Mouse (Mus musculus) heart, adult 2 months (tissue): Measurements from ENCODE around the gene Slc35b2. TPM values are rescaled to one million over a fixed set of nuclear protein-coding genes. Genes with fewer than 3 reads are reported as not detected.

Source experiments
- DNase-seq, 2 experiments: peaks; one replicate each; pipeline ENCODE4 v3.0.0; 2021
- H3K27ac ChIP-seq: fragments of 200-600 bp; 2 replicates; pipeline ENCODE4 v1.8.1; 2022
- H3K27me3 ChIP-seq: fragments of 200-500 bp; 2 replicates; pipeline ENCODE4 v1.6.1; 2012; ENCODE audit warnings: mild to moderate bottlenecking, low read length, inconsistent platforms, mixed read lengths; ENCODE audit not compliant: control insufficient read depth, insufficient read depth
- H3K36me3 ChIP-seq: fragments of 200-500 bp; 2 replicates; pipeline ENCODE4 v1.6.1; 2012; ENCODE audit warnings: low read length, inconsistent platforms; ENCODE audit not compliant: control insufficient read depth, insufficient read depth
- H3K4me1 ChIP-seq: fragments of 200-500 bp; 2 replicates; pipeline ENCODE4 v1.6.1; 2011; ENCODE audit warnings: low read length; ENCODE audit not compliant: control insufficient read depth, insufficient read depth
- H3K4me3 ChIP-seq: fragments of 200-600 bp; 2 replicates; pipeline ENCODE4 v1.8.1; 2022
- H3K79me2 ChIP-seq: fragments of 200-500 bp; replicated peaks from 2 replicates; pipeline ENCODE4 v1.6.1; 2012; ENCODE audit warnings: mild to moderate bottlenecking, inconsistent platforms, low read length, moderate library complexity, mixed read lengths; ENCODE audit not compliant: control insufficient read depth, insufficient read depth
- H3K9ac ChIP-seq: fragments of 200-500 bp; 2 replicates; pipeline ENCODE4 v1.6.1; 2012; ENCODE audit warnings: low read depth, mild to moderate bottlenecking, control low read depth, inconsistent platforms, low read length, mixed read lengths
- CTCF ChIP-seq: fragments of 200-600 bp; IDR thresholded peaks from 2 replicates; pipeline ENCODE4 v1.8.1; 2022; ENCODE audit warnings: antibody characterized with exemption, mild to moderate bottlenecking, moderate library complexity
- EP300 ChIP-seq: fragments of 200-500 bp; IDR thresholded peaks from 2 replicates; pipeline ENCODE4 v1.6.1; 2011; ENCODE audit warnings: low read depth, low read length, control low read depth; ENCODE audit not compliant: insufficient read depth
- POLR2A ChIP-seq: fragments of 200-500 bp; IDR thresholded peaks from 2 replicates; pipeline ENCODE4 v1.6.1; 2011; ENCODE audit warnings: mild to moderate bottlenecking, low read depth, low read length, control low read depth; ENCODE audit not compliant: insufficient read depth
- WGBS: fragments of 180-500 bp; shearing (Covaris S2); methylation state at CpG from one replicate; pipeline ENCODE4 v1.1.7; 2018; 5-methylcytosine and 5-hydroxymethylcytosine counted together
- intact Hi-C: fragments of 180-260 bp; cut with DNase I; formaldehyde crosslinking; loops from one replicate; pipeline ENCODE4 v1.15.1; 2025
- polyA plus RNA-seq: library from polyadenylated mRNA; depleted of rRNA; stranded (reverse); fragments of >200 nt; gene quantifications from 2 replicates; pipeline ENCODE4 v1.2.3, GENCODE M21; 2012; rRNA removed
- total RNA-seq, 2 experiments: library from RNA; stranded (reverse); gene quantifications; 2 replicates each; pipeline ENCODE4 v1.2.3; 2021

The Slc35b2 gene
- total and polyA plus RNA-seq, 3 experiments: 23.4 to 45.1 (median 24.0) TPM

DNA sequence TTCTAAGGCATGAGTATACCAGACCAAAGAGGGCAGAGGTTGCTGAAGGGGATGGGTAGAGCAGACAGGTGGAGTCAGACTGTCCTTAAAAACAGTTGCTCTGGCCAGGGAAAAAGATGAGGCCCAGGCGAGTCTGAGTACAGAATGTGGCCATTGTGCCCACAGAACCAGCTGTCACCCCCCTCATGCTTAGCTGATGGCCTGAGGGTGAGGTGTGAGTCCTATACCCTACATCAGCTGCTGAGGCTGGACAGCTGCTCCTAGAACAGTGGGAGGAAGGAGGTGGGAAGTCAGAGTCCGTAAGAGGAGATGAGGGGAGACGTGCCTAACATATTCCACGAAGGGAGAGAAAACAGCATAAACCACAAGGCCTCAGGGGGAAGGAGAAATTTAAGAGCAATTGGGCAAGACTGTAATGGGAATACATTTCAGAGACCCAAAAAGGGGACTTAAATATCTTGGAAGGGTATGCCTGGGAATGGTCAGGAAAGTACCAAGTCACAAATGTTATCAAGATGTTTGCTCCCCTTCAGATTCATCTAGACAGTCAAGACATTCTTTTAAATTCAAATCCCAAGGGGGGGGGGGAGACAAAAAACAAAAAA, 52.5 kb downstream of the Slc35b2 start:
- 71% methylated on average over 4 of the region's 4 CpGs for WGBS
- no peaks in the 10 kb centered on the region for H3K36me3 ChIP-seq
- H3K9ac ChIP-seq: no peak overlapping the region
- no peak overlapping the region for H3K27ac ChIP-seq
- H3K4me3 ChIP-seq: no peak overlapping the region
- intact Hi-C loops: no loop called here
- no peak for DNase-seq
- H3K27me3 ChIP-seq: no peaks in the 10 kb centered on the region
- no peaks in the 10 kb centered on the region for H3K79me2 ChIP-seq
- TF ChIP-seq CTCF (no peak), EP300 (no peak), POLR2A (no peak)
- peaks cover 4% of the 10 kb centered on the region for H3K4me1 ChIP-seq

DNA sequence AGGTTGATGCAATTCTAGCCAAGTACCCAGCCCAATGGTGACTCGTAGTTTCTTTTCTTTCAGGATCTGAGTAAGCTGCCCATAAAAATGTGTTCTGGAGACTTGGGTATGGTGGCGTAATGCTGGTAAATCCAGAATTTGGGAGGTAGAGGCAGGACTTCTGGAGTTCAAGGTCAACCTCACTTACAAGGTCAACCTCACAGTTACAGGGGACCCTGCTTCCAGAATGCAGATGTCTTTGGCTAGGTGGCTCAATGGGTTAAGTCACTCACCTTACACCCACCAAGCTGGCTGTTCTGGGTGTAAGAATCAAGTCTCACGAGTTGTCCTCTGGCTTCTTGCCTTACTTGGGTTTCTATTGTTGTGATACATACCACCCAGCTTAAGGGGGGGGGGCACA, 53.0 kb downstream of the Slc35b2 start:
- H3K9ac ChIP-seq: no peak overlapping the region

More for the DNA sequence above, 53.0 kb downstream of the Slc35b2 start:
- Histone ChIP-seq H3K36me3 (no peaks in the 10 kb centered on the region), H3K79me2 (no peaks in the 10 kb centered on the region), H3K27me3 (no peaks in the 10 kb centered on the region), H3K4me1 (peaks cover 4% of the 10 kb centered on the region), H3K4me3 (no peak overlapping the region), H3K27ac (no peak overlapping the region)
- DNase-seq: no peak
- WGBS: 75% methylated on average over 3 of the region's 3 CpGs
- TF ChIP-seq POLR2A: no peak
- intact Hi-C loops: no loop called here

Other genes with a start within 250 kb of the Slc35b2 start
- 10 to 100 TPM; 39.4 to 40.5 TPM for gene Cdc5l, start 130.1 kb upstream of the Slc35b2 start, total RNA-seq
- gene Cdc5l, start 130.1 kb upstream of the Slc35b2 start, polyA plus RNA-seq: 7.3 and 14.3 TPM in 2 replicates
- gene Spats1, start 88.5 kb upstream of the Slc35b2 start, total RNA-seq: under 1 TPM in 1 of 2 experiments, not detected in 1; 0.16 TPM
- gene Spats1, start 88.5 kb upstream of the Slc35b2 start, polyA plus RNA-seq: 0.38 TPM in 1 of 2 replicates, not detected in the other
- gene Aars2, start 57.0 kb upstream of the Slc35b2 start, total RNA-seq: 10 to 100 TPM; 17.2 to 18.4 TPM
- 17.6 and 18.2 TPM in 2 replicates for gene Aars2, start 57.0 kb upstream of the Slc35b2 start, polyA plus RNA-seq
- not detected for gene Tcte1, start 40.4 kb upstream of the Slc35b2 start, total RNA-seq
- gene Tcte1, start 40.4 kb upstream of the Slc35b2 start, polyA plus RNA-seq: 0.09 and 0.90 TPM in 2 replicates
- under 1 TPM in 1 of 2 experiments, not detected in 1; 0.07 TPM for gene Tmem151b, start 14.2 kb upstream of the Slc35b2 start, total RNA-seq
- gene Tmem151b, start 14.2 kb upstream of the Slc35b2 start, polyA plus RNA-seq: 0.04 and 0.06 TPM in 2 replicates
- gene Nfkbie, start 8.2 kb upstream of the Slc35b2 start, total RNA-seq: 1 to 10 TPM; 1.1 TPM
- 1.6 and 2.2 TPM in 2 replicates for gene Nfkbie, start 8.2 kb upstream of the Slc35b2 start, polyA plus RNA-seq
- 1,000 to 10,000 TPM; 1,183 to 1,319 TPM for gene Hsp90ab1, start 9.4 kb downstream of the Slc35b2 start, total RNA-seq
- 464 and 736 TPM in 2 replicates for gene Hsp90ab1, start 9.4 kb downstream of the Slc35b2 start, polyA plus RNA-seq
- 10 to 100 TPM; 80.3 to 84.6 TPM for gene Slc29a1, start 35.7 kb downstream of the Slc35b2 start, total RNA-seq
- 160 and 184 TPM in 2 replicates for gene Slc29a1, start 35.7 kb downstream of the Slc35b2 start, polyA plus RNA-seq
- not detected for gene Mymx, start 38.2 kb downstream of the Slc35b2 start, total RNA-seq
- not detected in 2 replicates for gene Mymx, start 38.2 kb downstream of the Slc35b2 start, polyA plus RNA-seq
- gene Capn11, start 95.5 kb downstream of the Slc35b2 start, total RNA-seq: under 1 TPM in 1 of 2 experiments, not detected in 1; 0.59 TPM
- not detected in 2 replicates for gene Capn11, start 95.5 kb downstream of the Slc35b2 start, polyA plus RNA-seq
- gene Mrpl14, start 122.4 kb downstream of the Slc35b2 start, total RNA-seq: 100 to 1,000 TPM; 149 to 161 TPM
- gene Mrpl14, start 122.4 kb downstream of the Slc35b2 start, polyA plus RNA-seq: 133 and 170 TPM in 2 replicates
- 10 to 100 TPM; 81.8 to 90.1 TPM for gene Tmem63b, start 123.0 kb downstream of the Slc35b2 start, total RNA-seq
- 122 and 154 TPM in 2 replicates for gene Tmem63b, start 123.0 kb downstream of the Slc35b2 start, polyA plus RNA-seq
- under 1 TPM in 1 of 2 experiments, not detected in 1; 0.66 TPM for gene 1600014C23Rik, start 170.0 kb downstream of the Slc35b2 start, total RNA-seq
- 0.88 TPM in 1 of 2 replicates, not detected in the other for gene 1600014C23Rik, start 170.0 kb downstream of the Slc35b2 start, polyA plus RNA-seq